8 mouse cellular contexts compared by ENCODE assay signal in genomic region chr2:148677801-148678200, GRCm38 (mm10). TPM values are rescaled to one million over a fixed set of nuclear protein-coding genes. Genes with fewer than 3 reads are reported as not detected.
A peak's percentile ranks its signal among the peaks of the same experiment; 100 is the strongest.
DNase-seq lines count a peak whose midpoint lies in the region; ATAC-seq lines count a peak whose summit lies in the region.

No protein-coding gene starts in this region.

- ATAC-seq in hindbrain, embryonic 12.5 days (ENCODE audit: low FRiP score) = peak; percentile 49
- ATAC-seq in lung, embryonic 15.5 days (ENCODE audit: borderline replicate concordance, extremely low read depth, low FRiP score, low TSS enrichment) = no peak
- no peak for ATAC-seq in granulocyte monocyte progenitor cell, adult 5-6 weeks (replicated peaks; ENCODE audit: poor library complexity, severe bottlenecking)

- peak overlapping the region; percentile 80 for H3K27ac ChIP-seq in hindbrain, embryonic 12.5 days
- peak overlapping the region; percentile 34; the same call in 1 of the 2 replicates for H3K27ac ChIP-seq in lung, embryonic 15.5 days

- H3K36me3 ChIP-seq in hindbrain, embryonic 12.5 days = peaks cover 16% of the 10 kb centered on the region
- H3K36me3 ChIP-seq in lung, embryonic 15.5 days = peaks cover 22% of the 10 kb centered on the region

- no peaks in the 10 kb centered on the region for H3K27me3 ChIP-seq in hindbrain, embryonic 12.5 days
- H3K27me3 ChIP-seq in lung, embryonic 15.5 days = no peaks in the 10 kb centered on the region

- WGBS in hindbrain, embryonic 12.5 days = 7% methylated on average over 26 of the region's 26 CpGs
- 16% methylated on average over 26 of the region's 26 CpGs for WGBS in lung, embryonic 15.5 days

- no peaks in the 10 kb centered on the region for H3K9me3 ChIP-seq in hindbrain, embryonic 12.5 days (replicated peaks)
- no peaks in the 10 kb centered on the region for H3K9me3 ChIP-seq in lung, embryonic 15.5 days

- peak overlapping the region; percentile 86 for H3K4me2 ChIP-seq in hindbrain, embryonic 12.5 days (replicated peaks)
- H3K4me2 ChIP-seq in lung, embryonic 15.5 days = peak overlapping the region; percentile 54

- DNase-seq in ES-CJ7 (ENCODE audit: low read depth, low spot score) = peak; percentile 95
- DNase-seq in cerebellum, adult 9-10 months = peak; percentile 50
- peak; percentile 69 to 86 for DNase-seq in frontal cortex, adult 2 months (ENCODE audit: extremely low spot score in 1 of 2, low spot score in 1 of 2)
- DNase-seq in layer of hippocampus, postnatal 10 days (ENCODE audit: low spot score in 2 of 2) = peak; percentile 87 to 90
- peak; percentile 55 for DNase-seq in retina, postnatal 7 days (ENCODE audit: low read depth, low spot score)

- H3K9ac ChIP-seq in hindbrain, embryonic 12.5 days = peak overlapping the region; percentile 18
- peak overlapping the region; percentile 17; the same call in 1 of the 2 replicates for H3K9ac ChIP-seq in lung, embryonic 15.5 days

- H3K4me1 ChIP-seq in hindbrain, embryonic 12.5 days = peaks cover 49% of the 10 kb centered on the region
- H3K4me1 ChIP-seq in lung, embryonic 15.5 days = peaks cover 62% of the 10 kb centered on the region

- H3K4me3 ChIP-seq in hindbrain, embryonic 12.5 days = peak overlapping the region; percentile 34
- peak overlapping the region; percentile 37 for H3K4me3 ChIP-seq in lung, embryonic 15.5 days

RNA-seq across cellular contexts. Expression of gene Gzf1, which starts 3.0 kb away (rescaled TPM):
- polyA plus RNA-seq in frontal cortex, adult 2 months (2012; rRNA removed) = 19.3 and 20.1 TPM in 2 replicates
- polyA plus RNA-seq in hindbrain, embryonic 12.5 days (2016; fragmentation: Nextera tagmentation; extraction: Ambion mirVana) = 21.4 and 22.5 TPM in 2 replicates
- total RNA-seq in layer of hippocampus, postnatal 10 days (2021) = 10 to 100 TPM; 24.0 to 26.2 TPM
- polyA plus RNA-seq in lung, embryonic 15.5 days (2015; fragmentation: Nextera tagmentation; extraction: Ambion mirVana) = 19.1 and 19.7 TPM in 2 replicates
- total RNA-seq in granulocyte monocyte progenitor cell, adult 5-6 weeks (2014; fragmentation: Nextera tagmentation) = 11.2 and 15.5 TPM in 2 replicates
- 18.9 and 19.9 TPM in 2 replicates for total RNA-seq in granulocyte monocyte progenitor cell, adult 5-6 weeks (2017)

RNA-seq across cellular contexts. Expression of gene Nxt1, which starts 5.4 kb away (rescaled TPM):
- polyA plus RNA-seq in frontal cortex, adult 2 months (2012; rRNA removed) = 22.0 and 24.7 TPM in 2 replicates
- 70.5 and 72.4 TPM in 2 replicates for polyA plus RNA-seq in hindbrain, embryonic 12.5 days (2016; fragmentation: Nextera tagmentation; extraction: Ambion mirVana)
- 10 to 100 TPM; 10.1 to 12.6 TPM for total RNA-seq in layer of hippocampus, postnatal 10 days (2021)
- 92.3 and 93.1 TPM in 2 replicates for polyA plus RNA-seq in lung, embryonic 15.5 days (2015; fragmentation: Nextera tagmentation; extraction: Ambion mirVana)
- total RNA-seq in granulocyte monocyte progenitor cell, adult 5-6 weeks (2014; fragmentation: Nextera tagmentation) = 104 and 106 TPM in 2 replicates
- 64.1 and 76.1 TPM in 2 replicates for total RNA-seq in granulocyte monocyte progenitor cell, adult 5-6 weeks (2017)

RNA-seq across cellular contexts. Expression of gene Napb, which starts 54.5 kb away (rescaled TPM):
- polyA plus RNA-seq in frontal cortex, adult 2 months (2012; rRNA removed) = 241 and 278 TPM in 2 replicates
- 25.6 and 30.6 TPM in 2 replicates for polyA plus RNA-seq in hindbrain, embryonic 12.5 days (2016; fragmentation: Nextera tagmentation; extraction: Ambion mirVana)
- total RNA-seq in layer of hippocampus, postnatal 10 days (2021) = 100 to 1,000 TPM; 232 to 251 TPM
- 1.9 and 2.5 TPM in 2 replicates for polyA plus RNA-seq in lung, embryonic 15.5 days (2015; fragmentation: Nextera tagmentation; extraction: Ambion mirVana)
- 0.66 and 0.92 TPM in 2 replicates for total RNA-seq in granulocyte monocyte progenitor cell, adult 5-6 weeks (2014; fragmentation: Nextera tagmentation)
- 0.13 and 0.62 TPM in 2 replicates for total RNA-seq in granulocyte monocyte progenitor cell, adult 5-6 weeks (2017)
